ENCODE assay signal across 21 mouse cellular contexts in genomic region chr13:96584201-96584600, GRCm38 (mm10). TPM values are rescaled to one million over a fixed set of nuclear protein-coding genes. Genes with fewer than 3 reads are reported as not detected.
DNase-seq lines count a peak whose midpoint lies in the region; ATAC-seq and TF ChIP-seq lines count a peak whose summit lies in the region.
"Had no signal": no experiment of that assay in that cellular context is flagged by ENCODE, and none has a peak within 500 bp of the region (broad histone marks: within the 10 kb centered on the region; RNA-seq: fewer than 3 reads in every experiment).

No protein-coding gene starts in this region.

- no peak overlapping the region for H3K27ac ChIP-seq in liver, embryonic 13.5 days
- no peak overlapping the region for H3K27ac ChIP-seq in liver, postnatal 0 days (ENCODE audit: low read depth)
- no peak overlapping the region for H3K27ac ChIP-seq in liver, embryonic 12.5 days
- H3K27ac ChIP-seq in hindbrain, postnatal 0 days, result no peak overlapping the region
- H3K27ac ChIP-seq: embryonic facial prominence, embryonic 10.5 days; embryonic facial prominence, embryonic 12.5 days; forebrain, embryonic 13.5 days; forebrain, embryonic 15.5 days had no signal

- 0 out of 2 replicates have a peak, but pooled peaks have one; percentile 18 for TF ChIP-seq EP300 in liver, postnatal 0 days (IDR thresholded peaks at IDR 0.05; ENCODE audit: low read depth)

- H3K4me3 ChIP-seq in liver, embryonic 13.5 days (replicated peaks), result no peak overlapping the region
- H3K4me3 ChIP-seq in liver, postnatal 0 days (ENCODE audit: low read depth, low read length), result no peak overlapping the region
- no peak overlapping the region for H3K4me3 ChIP-seq in liver, embryonic 12.5 days
- H3K4me3 ChIP-seq in hindbrain, postnatal 0 days (ENCODE audit: low read length), result no peak overlapping the region
- H3K4me3 ChIP-seq: embryonic facial prominence, embryonic 10.5 days; embryonic facial prominence, embryonic 12.5 days; forebrain, embryonic 13.5 days; forebrain, embryonic 15.5 days had no signal

- TF ChIP-seq CTCF in liver, postnatal 0 days (IDR thresholded peaks at IDR 0.05; ENCODE audit: low read depth), result no peak
- TF ChIP-seq CTCF in hindbrain, postnatal 0 days (IDR thresholded peaks at IDR 0.05; ENCODE audit: low read depth), result no peak

- DNase-seq in liver, embryonic 13.5 days, result no peak
- DNase-seq in liver, result no peak
- no peak for DNase-seq in liver, postnatal 0 days
- DNase-seq in hindbrain, postnatal 0 days (ENCODE audit: low spot score), result no peak
- no peak for DNase-seq in right cerebral cortex, postnatal 36 days (ENCODE audit: low spot score in 2 of 2)
- DNase-seq: adrenal gland, adult 8-10 months; adrenal gland, postnatal 14 days; adrenal gland, postnatal 36 days; cerebellum, adult 11-12 months; cerebellum, adult 2 months; cerebellum, adult 9-10 months; cerebellum, postnatal 10 days; cerebellum, postnatal 25 days had no signal

- H3K4me2 ChIP-seq in liver, embryonic 13.5 days, result no peak overlapping the region
- no peak overlapping the region for H3K4me2 ChIP-seq in liver, postnatal 0 days (ENCODE audit: low read depth, low read length)
- no peak overlapping the region for H3K4me2 ChIP-seq in liver, embryonic 12.5 days
- H3K4me2 ChIP-seq in hindbrain, postnatal 0 days (ENCODE audit: low read depth, low read length), result no peak overlapping the region
- H3K4me2 ChIP-seq: embryonic facial prominence, embryonic 12.5 days; forebrain, embryonic 13.5 days; forebrain, embryonic 15.5 days had no signal

- no peak overlapping the region for H3K9ac ChIP-seq in liver, embryonic 13.5 days
- H3K9ac ChIP-seq in liver, postnatal 0 days (replicated peaks), result no peak overlapping the region
- no peak overlapping the region for H3K9ac ChIP-seq in liver, embryonic 12.5 days
- no peak overlapping the region for H3K9ac ChIP-seq in hindbrain, postnatal 0 days (replicated peaks; ENCODE audit: low read length)
- H3K9ac ChIP-seq: embryonic facial prominence, embryonic 12.5 days; forebrain, embryonic 13.5 days; forebrain, embryonic 15.5 days had no signal

- H3K4me1 ChIP-seq in liver, embryonic 13.5 days (replicated peaks), result peaks cover 20% of the 10 kb centered on the region
- 0 out of 2 replicates have a peak, but pooled peaks cover 4% of the 10 kb centered on the region for H3K4me1 ChIP-seq in liver, postnatal 0 days (ENCODE audit: insufficient read depth)
- H3K4me1 ChIP-seq in liver, embryonic 12.5 days, result peaks cover 19% of the 10 kb centered on the region
- H3K4me1 ChIP-seq in hindbrain, postnatal 0 days (ENCODE audit: insufficient read depth, low read length), result no peaks in the 10 kb centered on the region
- H3K4me1 ChIP-seq: forebrain, embryonic 13.5 days; forebrain, embryonic 15.5 days had no signal

- no peaks in the 10 kb centered on the region for H3K36me3 ChIP-seq in liver, embryonic 13.5 days
- H3K36me3 ChIP-seq in liver, postnatal 0 days (replicated peaks; ENCODE audit: insufficient read depth, low read length), result no peaks in the 10 kb centered on the region
- H3K36me3 ChIP-seq in liver, embryonic 12.5 days, result peaks cover 3% of the 10 kb centered on the region; the same call in 1 of the 2 replicates
- H3K36me3 ChIP-seq in hindbrain, postnatal 0 days (ENCODE audit: insufficient read depth, low read length), result no peaks in the 10 kb centered on the region
- H3K36me3 ChIP-seq: embryonic facial prominence, embryonic 10.5 days; embryonic facial prominence, embryonic 12.5 days; forebrain, embryonic 15.5 days had no signal

- 18% methylated on average over 2 of the region's 2 CpGs for WGBS in liver, embryonic 13.5 days (ENCODE audit: insufficient replicate concordance)
- 60% methylated on average over 2 of the region's 2 CpGs for WGBS in liver, postnatal 0 days (ENCODE audit: insufficient replicate concordance)
- 24% methylated on average over 2 of the region's 2 CpGs for WGBS in liver, embryonic 12.5 days (ENCODE audit: insufficient replicate concordance)
- WGBS in hindbrain, postnatal 0 days, result 98% methylated on average over 2 of the region's 2 CpGs

- no peaks in the 10 kb centered on the region for H3K9me3 ChIP-seq in liver, embryonic 13.5 days (replicated peaks)
- no peaks in the 10 kb centered on the region for H3K9me3 ChIP-seq in liver, postnatal 0 days (ENCODE audit: low read length)
- H3K9me3 ChIP-seq in liver, embryonic 12.5 days (replicated peaks), result no peaks in the 10 kb centered on the region
- no peaks in the 10 kb centered on the region for H3K9me3 ChIP-seq in hindbrain, postnatal 0 days (ENCODE audit: low read length)
- H3K9me3 ChIP-seq: embryonic facial prominence, embryonic 10.5 days; embryonic facial prominence, embryonic 12.5 days; forebrain, embryonic 13.5 days; forebrain, embryonic 15.5 days had no signal

- peak; percentile 66; the same call in 1 of the 2 replicates for ATAC-seq in liver, embryonic 13.5 days (ENCODE audit: low read depth)
- ATAC-seq in liver, postnatal 0 days, result no peak
- ATAC-seq in liver, embryonic 12.5 days, result no peak
- peak; percentile 58 for ATAC-seq in megakaryocyte progenitor cell, adult 5-6 weeks (replicated peaks; ENCODE audit: poor library complexity)
- ATAC-seq in hindbrain, postnatal 0 days, result no peak
- ATAC-seq: activated CD4-positive, CD25-positive, alpha-beta regulatory T cell, adult 4 months; forebrain, embryonic 13.5 days; forebrain, embryonic 15.5 days; Patski had no signal

- no peaks in the 10 kb centered on the region for H3K27me3 ChIP-seq in liver, embryonic 13.5 days
- H3K27me3 ChIP-seq in liver, postnatal 0 days (ENCODE audit: insufficient read depth, low read length), result no peaks in the 10 kb centered on the region
- no peaks in the 10 kb centered on the region for H3K27me3 ChIP-seq in liver, embryonic 12.5 days (replicated peaks)
- H3K27me3 ChIP-seq in hindbrain, postnatal 0 days (ENCODE audit: insufficient read depth, low read length), result no peaks in the 10 kb centered on the region
- H3K27me3 ChIP-seq: embryonic facial prominence, embryonic 12.5 days; forebrain, embryonic 13.5 days; forebrain, embryonic 15.5 days; Patski had no signal

RNA-seq across cellular contexts. Expression of gene Col4a3bp, which starts 41.8 kb away (rescaled TPM):
- 4.3 and 5.6 TPM in 2 replicates for polyA plus RNA-seq in liver, embryonic 13.5 days (2015; fragmentation: Nextera tagmentation; extraction: Ambion mirVana)
- 3.5 and 4.2 TPM in 2 replicates for polyA plus RNA-seq in liver, postnatal 0 days (2015; fragmentation: Nextera tagmentation; extraction: Ambion mirVana)
- 6.7 and 7.5 TPM in 2 replicates for polyA plus RNA-seq in liver, embryonic 12.5 days (2016; fragmentation: Nextera tagmentation; extraction: Ambion mirVana)
- total RNA-seq in megakaryocyte progenitor cell, adult 5-6 weeks (2015), result 33.9 and 45.3 TPM in 2 replicates
- 43.3 and 43.9 TPM in 2 replicates for total RNA-seq in megakaryocyte progenitor cell, adult 5-6 weeks (2017)
- 35.0 and 40.3 TPM in 2 replicates for total RNA-seq in hindbrain, postnatal 0 days (2014; rRNA removed)
- polyA plus RNA-seq in hindbrain, postnatal 0 days (2015; fragmentation: Nextera tagmentation; extraction: Ambion mirVana), result 8.7 and 9.5 TPM in 2 replicates

RNA-seq across cellular contexts. Expression of gene Polk, which starts 41.8 kb away (rescaled TPM):
- 3.4 and 4.9 TPM in 2 replicates for polyA plus RNA-seq in liver, embryonic 13.5 days (2015; fragmentation: Nextera tagmentation; extraction: Ambion mirVana)
- polyA plus RNA-seq in liver, postnatal 0 days (2015; fragmentation: Nextera tagmentation; extraction: Ambion mirVana), result 1.3 TPM in 2 replicates
- polyA plus RNA-seq in liver, embryonic 12.5 days (2016; fragmentation: Nextera tagmentation; extraction: Ambion mirVana), result 6.2 and 6.9 TPM in 2 replicates
- 13.5 and 20.9 TPM in 2 replicates for total RNA-seq in megakaryocyte progenitor cell, adult 5-6 weeks (2015)
- total RNA-seq in megakaryocyte progenitor cell, adult 5-6 weeks (2017), result 9.3 and 14.9 TPM in 2 replicates
- total RNA-seq in hindbrain, postnatal 0 days (2014; rRNA removed), result 4.0 and 5.6 TPM in 2 replicates
- polyA plus RNA-seq in hindbrain, postnatal 0 days (2015; fragmentation: Nextera tagmentation; extraction: Ambion mirVana), result 4.4 and 4.6 TPM in 2 replicates

Comparison
In these comparisons a context has a peak if more than half of its experiments do, and no peak if none do; other contexts are left out.
1. ATAC-seq: peak in liver, embryonic 13.5 days (single experiment) and megakaryocyte progenitor cell, adult 5-6 weeks (single experiment); none in liver, postnatal 0 days (single experiment), liver, embryonic 12.5 days (single experiment) and hindbrain, postnatal 0 days (single experiment).